Mouse (Mus musculus) liver, adult 2 months (tissue): Measurements from ENCODE around the gene Iglon5. TPM values are rescaled to one million over a fixed set of nuclear protein-coding genes. Genes with fewer than 3 reads are reported as not detected.
A peak's percentile ranks its signal among the peaks of the same experiment; 100 is the strongest.

Experiments used
- DNase-seq: peaks from one replicate; pipeline ENCODE4 v3.0.0-alpha.2; 2011; ENCODE audit warnings: low read depth, low spot score; ENCODE audit errors: extremely low read depth
- H3K27ac ChIP-seq: fragments of 200-500 bp; replicated peaks from 2 replicates; pipeline ENCODE4 v1.5.1; 2012; ENCODE audit warnings: low read depth, mild to moderate bottlenecking, control low read depth, inconsistent platforms, low read length; ENCODE audit not compliant: insufficient read depth
- H3K27me3 ChIP-seq: fragments of 200-500 bp; 2 replicates; pipeline ENCODE4 v1.6.1; 2012; ENCODE audit warnings: mild to moderate bottlenecking, moderate library complexity, low read length, inconsistent platforms; ENCODE audit not compliant: control insufficient read depth, insufficient read depth
- H3K36me3 ChIP-seq: fragments of 200-500 bp; 2 replicates; pipeline ENCODE4 v1.6.1; 2012; ENCODE audit warnings: low read length, inconsistent platforms; ENCODE audit not compliant: control insufficient read depth, insufficient read depth
- H3K4me1 ChIP-seq: fragments of 200-500 bp; 2 replicates; pipeline ENCODE4 v1.6.1; 2011; ENCODE audit warnings: low read length; ENCODE audit not compliant: control insufficient read depth, insufficient read depth
- H3K4me3 ChIP-seq: fragments of 200-500 bp; 2 replicates; pipeline ENCODE4 v1.5.1; 2011; ENCODE audit warnings: low read depth, mild to moderate bottlenecking, control low read depth, low read length, moderate library complexity; ENCODE audit not compliant: insufficient read depth
- H3K79me2 ChIP-seq: fragments of 200-500 bp; 2 replicates; pipeline ENCODE4 v1.6.1; 2012; ENCODE audit warnings: inconsistent platforms, mild to moderate bottlenecking, low read length, moderate library complexity; ENCODE audit not compliant: control insufficient read depth, insufficient read depth
- H3K9ac ChIP-seq: fragments of 200-500 bp; 2 replicates; pipeline ENCODE4 v1.6.1; 2012; ENCODE audit warnings: low read depth, mild to moderate bottlenecking, control low read depth, inconsistent platforms, low read length
- CTCF ChIP-seq: fragments of 200-500 bp; IDR thresholded peaks from 2 replicates; pipeline ENCODE4 v1.5.1; 2011; ENCODE audit warnings: low read depth, low read length, control low read depth
- POLR2A ChIP-seq: fragments of 200-500 bp; IDR thresholded peaks from 2 replicates; pipeline ENCODE4 v1.6.1; 2011; ENCODE audit warnings: low read length, control low read depth; ENCODE audit not compliant: insufficient read depth; ENCODE audit errors: extremely low read depth
- WGBS: fragments of 180-500 bp; shearing (Covaris S2); methylation state at CpG from one replicate; pipeline ENCODE4 v1.1.7; 2018; 5-methylcytosine and 5-hydroxymethylcytosine counted together
- polyA plus RNA-seq: library from polyadenylated mRNA; depleted of rRNA; stranded (reverse); fragments of >200 nt; gene quantifications from 2 replicates; pipeline ENCODE4 v1.2.3, GENCODE M21; 2012; rRNA removed
- total RNA-seq: library from RNA; depleted of rRNA; stranded (reverse); fragments of >200 nt; gene quantifications from 2 replicates; pipeline ENCODE4 v1.2.3, GENCODE M21; 2014; rRNA removed

Iglon5 gene
- total and polyA plus RNA-seq, 2 experiments: 0.18 to 0.81 TPM

DNA sequence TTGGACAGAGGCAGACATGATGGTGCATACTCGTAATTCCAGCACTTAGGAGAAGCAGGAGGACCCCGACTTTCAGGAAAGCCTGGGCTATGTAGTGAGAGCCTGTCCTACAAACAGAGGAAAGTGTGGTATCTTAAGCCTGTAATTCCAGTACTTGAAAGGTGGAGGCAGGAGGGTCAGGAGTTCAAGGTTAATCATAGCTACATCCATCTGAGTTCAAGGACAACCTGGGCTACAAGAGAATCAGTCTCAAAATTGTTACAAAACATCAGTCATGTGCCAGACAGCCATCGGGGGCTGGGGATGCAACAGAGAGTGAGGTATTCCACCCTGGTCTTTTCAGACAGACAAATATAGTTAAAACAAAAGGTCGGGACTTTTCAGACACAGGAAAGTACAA, 57.0 kb downstream of the Iglon5 start:
- Histone ChIP-seq H3K4me1 (no peaks in the 10 kb centered on the region), H3K36me3 (no peaks in the 10 kb centered on the region), H3K27ac (no peak overlapping the region), H3K79me2 (no peaks in the 10 kb centered on the region), H3K4me3 (no peak overlapping the region), H3K27me3 (no peaks in the 10 kb centered on the region), H3K9ac (no peak overlapping the region)
- WGBS: 73% methylated on average over 4 of the region's 4 CpGs
- TF ChIP-seq POLR2A: no peak
- no peak for TF ChIP-seq CTCF
- DNase-seq: no peak

DNA sequence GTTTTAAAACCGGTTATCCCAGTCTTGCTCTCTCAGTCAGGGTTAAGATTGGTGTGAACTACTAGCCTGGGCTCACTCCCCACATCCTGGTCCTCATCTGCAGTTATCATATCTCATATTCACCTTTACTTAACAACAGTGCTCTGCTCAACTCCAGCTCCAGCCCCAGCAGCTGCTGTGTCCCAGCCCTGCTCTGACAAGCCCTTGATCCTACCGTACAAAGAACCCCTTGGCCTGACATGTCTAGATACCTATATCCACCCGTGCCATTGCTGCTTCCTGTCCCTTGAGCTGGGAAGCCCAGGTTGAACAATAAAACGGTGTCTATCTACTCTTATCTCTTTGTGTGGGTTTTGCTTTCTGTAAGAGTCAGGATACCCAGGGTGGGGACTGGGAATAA, 60.4 kb downstream of the Iglon5 start:
- H3K4me3 ChIP-seq: no peak overlapping the region
- no peak overlapping the region for H3K9ac ChIP-seq
- H3K27ac ChIP-seq: no peak overlapping the region
- DNase-seq: no peak
- H3K27me3 ChIP-seq: no peaks in the 10 kb centered on the region
- H3K36me3 ChIP-seq: no peaks in the 10 kb centered on the region
- TF ChIP-seq POLR2A: no peak
- TF ChIP-seq CTCF: no peak
- WGBS: 52% methylated on average over 4 of the region's 4 CpGs
- no peaks in the 10 kb centered on the region for H3K79me2 ChIP-seq
- H3K4me1 ChIP-seq: no peaks in the 10 kb centered on the region

DNA sequence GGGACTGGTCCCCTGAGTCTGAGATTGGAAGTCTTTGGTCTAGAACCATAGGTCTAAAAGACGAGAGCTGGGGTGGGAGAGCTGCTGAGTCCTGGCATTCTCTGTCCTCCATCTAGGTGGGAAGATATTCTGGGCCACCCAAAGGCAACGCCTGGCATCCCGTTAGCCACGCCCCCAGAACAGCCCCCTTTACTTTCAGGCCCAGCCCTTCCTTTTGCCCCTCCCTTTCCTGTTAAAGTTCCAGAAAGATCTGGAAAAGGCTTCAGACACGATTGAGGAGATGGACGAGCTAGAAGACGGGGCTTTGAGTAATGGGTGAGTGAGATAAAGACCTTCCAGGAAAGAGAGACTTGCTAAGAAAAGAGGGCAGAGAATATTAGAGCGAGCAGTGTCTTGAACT, 62.5 kb downstream of the Iglon5 start, which contains the start of gene Lim2:
Lim2 (plus strand) TSS at position 265 of the 400 bp plus-strand sequence.
- no peak for TF ChIP-seq POLR2A
- TF ChIP-seq CTCF: no peak
- DNase-seq: no peak
- no peaks in the 10 kb centered on the region for H3K36me3 ChIP-seq
- no peak within 1 kb of the TSS for H3K27ac ChIP-seq
- no peak within 1 kb of the TSS for H3K9ac ChIP-seq
- H3K27me3 ChIP-seq: no peaks in the 10 kb centered on the region
- H3K79me2 ChIP-seq: no peaks in the 10 kb centered on the region
- H3K4me3 ChIP-seq: no peak within 1 kb of the TSS
- WGBS: 82% methylated on average over 8 of the region's 8 CpGs
- no peaks in the 10 kb centered on the region for H3K4me1 ChIP-seq

DNA sequence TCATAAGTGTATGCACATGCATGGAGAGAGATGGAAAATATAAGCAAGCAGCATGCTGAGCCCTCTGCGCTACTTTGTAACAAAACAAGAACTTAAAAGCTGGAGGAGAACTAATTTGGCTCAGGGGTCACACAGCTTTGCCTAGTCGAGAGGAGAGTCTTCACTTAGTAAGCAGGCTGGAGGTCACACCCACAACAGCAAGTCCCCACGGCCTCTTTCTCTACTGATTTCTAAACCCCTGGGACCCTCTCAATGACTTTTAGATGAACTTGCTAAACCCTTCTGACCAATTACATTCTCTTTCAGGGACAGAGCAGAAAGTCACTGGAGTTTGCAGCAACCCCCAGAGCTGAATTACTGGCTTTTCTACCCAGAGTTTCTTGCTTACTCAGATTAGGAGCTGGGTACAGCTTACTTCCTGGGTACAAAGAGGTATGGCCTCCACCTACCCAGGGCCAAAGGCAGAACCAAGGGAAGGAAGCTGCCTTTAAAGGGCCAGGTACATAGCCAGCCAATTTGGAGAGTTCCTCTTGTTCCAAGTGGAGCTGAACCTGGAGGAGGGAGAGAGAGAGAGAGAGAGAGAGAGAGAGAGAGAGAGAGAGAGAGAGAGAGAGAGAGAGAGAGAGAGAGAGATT, 65.8 kb downstream of the Iglon5 start:
- Histone ChIP-seq H3K4me3 (no peak overlapping the region), H3K27me3 (no peaks in the 10 kb centered on the region), H3K27ac (no peak overlapping the region), H3K9ac (no peak overlapping the region), H3K36me3 (no peaks in the 10 kb centered on the region), H3K79me2 (no peaks in the 10 kb centered on the region), H3K4me1 (no peaks in the 10 kb centered on the region)
- no peak for DNase-seq
- TF ChIP-seq POLR2A: no peak
- TF ChIP-seq CTCF: no peak
- 69% methylated on average over 3 of the region's 3 CpGs for whole genome bisulfite sequencing

DNA sequence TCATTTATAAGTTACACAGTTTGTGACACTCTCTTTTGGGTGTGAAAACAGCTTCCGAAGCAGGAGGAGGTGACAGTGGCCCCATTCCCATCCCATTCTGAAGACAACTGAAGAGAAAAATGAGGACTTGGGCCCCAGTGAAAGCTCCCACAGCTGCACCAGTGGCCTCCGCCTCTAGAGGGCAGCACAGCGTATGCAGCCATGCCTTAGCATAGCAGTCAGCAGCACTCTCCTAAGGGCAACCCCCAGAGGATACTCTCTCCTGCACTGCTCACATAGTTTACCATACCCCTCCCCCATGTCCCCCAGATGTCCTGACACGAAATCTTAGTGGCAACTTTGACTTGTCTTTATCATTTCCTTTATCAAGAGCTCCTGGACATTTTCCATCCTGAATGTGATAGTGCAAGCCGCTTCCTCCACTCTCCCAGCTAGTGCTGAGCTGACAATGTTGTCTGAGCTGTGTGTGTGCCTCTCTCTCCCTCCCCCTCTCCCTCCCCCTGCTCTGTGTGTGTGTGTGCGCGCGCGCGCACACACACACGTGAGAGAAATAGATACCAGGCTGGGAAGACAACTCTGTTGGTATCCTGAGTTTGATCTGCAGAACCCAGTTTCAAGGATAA, 66.8 kb downstream of the Iglon5 start:
- Histone ChIP-seq H3K36me3 (no peaks in the 10 kb centered on the region), H3K27me3 (no peaks in the 10 kb centered on the region), H3K9ac (no peak overlapping the region), H3K27ac (no peak overlapping the region), H3K4me1 (no peaks in the 10 kb centered on the region), H3K79me2 (no peaks in the 10 kb centered on the region), H3K4me3 (no peak overlapping the region)
- TF ChIP-seq POLR2A (no peak), CTCF (peak; percentile 99)
- WGBS: 22% methylated on average over 11 of the region's 11 CpGs
- DNase-seq: peak; percentile 45

Other genes starting within 250 kb of the Iglon5 start
- 12.1 and 12.2 TPM in 2 replicates for gene Zfp715, start 176.8 kb downstream of the Iglon5 start, total RNA-seq
- 1.7 and 1.8 TPM in 2 replicates for gene Zfp715, start 176.8 kb downstream of the Iglon5 start, polyA plus RNA-seq
- gene Siglecf, start 138.7 kb downstream of the Iglon5 start, total RNA-seq: 0.09 and 0.27 TPM in 2 replicates
- 0.05 and 0.10 TPM in 2 replicates for gene Siglecf, start 138.7 kb downstream of the Iglon5 start, polyA plus RNA-seq
- gene Siglecg, start 81.9 kb downstream of the Iglon5 start, total RNA-seq: 0.09 and 0.40 TPM in 2 replicates
- 0.36 and 1.1 TPM in 2 replicates for gene Siglecg, start 81.9 kb downstream of the Iglon5 start, polyA plus RNA-seq
- gene Lim2, start 62.4 kb downstream of the Iglon5 start, total RNA-seq: not detected in 2 replicates
- gene Lim2, start 62.4 kb downstream of the Iglon5 start, polyA plus RNA-seq: not detected in 2 replicates
- gene Nkg7, start 53.0 kb downstream of the Iglon5 start, total RNA-seq: 0.81 and 1.1 TPM in 2 replicates
- 1.7 and 2.5 TPM in 2 replicates for gene Nkg7, start 53.0 kb downstream of the Iglon5 start, polyA plus RNA-seq
- not detected in 2 replicates for gene Cldnd2, start 49.3 kb downstream of the Iglon5 start, total RNA-seq
- 0.17 TPM in 1 of 2 replicates, not detected in the other for gene Cldnd2, start 49.3 kb downstream of the Iglon5 start, polyA plus RNA-seq
- gene Etfb, start 46.0 kb downstream of the Iglon5 start, total RNA-seq: 473 and 572 TPM in 2 replicates
- 330 and 416 TPM in 2 replicates for gene Etfb, start 46.0 kb downstream of the Iglon5 start, polyA plus RNA-seq
- not detected in 2 replicates for gene Gm45233, start 45.9 kb downstream of the Iglon5 start, total RNA-seq
- 0.28 TPM in 1 of 2 replicates, not detected in the other for gene Gm45233, start 45.9 kb downstream of the Iglon5 start, polyA plus RNA-seq
- gene Vsig10l, start 26.9 kb downstream of the Iglon5 start, total RNA-seq: 0.37 and 0.47 TPM in 2 replicates
- gene Vsig10l, start 26.9 kb downstream of the Iglon5 start, polyA plus RNA-seq: 0.80 and 1.6 TPM in 2 replicates
- gene 4931406B18Rik, start 15.9 kb upstream of the Iglon5 start, total RNA-seq: not detected in 2 replicates
- not detected in 2 replicates for gene 4931406B18Rik, start 15.9 kb upstream of the Iglon5 start, polyA plus RNA-seq
- gene Cd33, start 54.4 kb upstream of the Iglon5 start, total RNA-seq: 0.28 and 1.3 TPM in 2 replicates
- gene Cd33, start 54.4 kb upstream of the Iglon5 start, polyA plus RNA-seq: 0.16 and 1.0 TPM in 2 replicates
- gene Zfp658, start 72.2 kb upstream of the Iglon5 start, total RNA-seq: 1.1 and 1.2 TPM in 2 replicates
- 0.20 and 0.49 TPM in 2 replicates for gene Zfp658, start 72.2 kb upstream of the Iglon5 start, polyA plus RNA-seq
- gene Zfp719, start 89.5 kb upstream of the Iglon5 start, total RNA-seq: 3.5 and 3.9 TPM in 2 replicates
- 0.59 and 1.1 TPM in 2 replicates for gene Zfp719, start 89.5 kb upstream of the Iglon5 start, polyA plus RNA-seq
- 0.09 TPM in 1 of 2 replicates, not detected in the other for gene Zfp819, start 117.1 kb upstream of the Iglon5 start, total RNA-seq
- gene Zfp819, start 117.1 kb upstream of the Iglon5 start, polyA plus RNA-seq: not detected in 2 replicates
- gene Ceacam18, start 144.6 kb upstream of the Iglon5 start, total RNA-seq: not detected in 2 replicates
- not detected in 2 replicates for gene Ceacam18, start 144.6 kb upstream of the Iglon5 start, polyA plus RNA-seq
- gene Siglece, start 170.1 kb upstream of the Iglon5 start, total RNA-seq: 2.1 and 3.0 TPM in 2 replicates
- gene Siglece, start 170.1 kb upstream of the Iglon5 start, polyA plus RNA-seq: 2.2 and 4.5 TPM in 2 replicates
- gene Ctu1, start 181.9 kb upstream of the Iglon5 start, total RNA-seq: 2.4 and 3.2 TPM in 2 replicates
- 5.1 and 5.8 TPM in 2 replicates for gene Ctu1, start 181.9 kb upstream of the Iglon5 start, polyA plus RNA-seq
- gene Klk14, start 200.3 kb upstream of the Iglon5 start, total RNA-seq: not detected in 2 replicates
- gene Klk14, start 200.3 kb upstream of the Iglon5 start, polyA plus RNA-seq: not detected in 2 replicates
- not detected in 2 replicates for gene Klk13, start 222.5 kb upstream of the Iglon5 start, total RNA-seq
- not detected in 2 replicates for gene Klk13, start 222.5 kb upstream of the Iglon5 start, polyA plus RNA-seq